Mouse (Mus musculus) activated CD4-positive, CD25-positive, alpha-beta regulatory T cell, adult 9 weeks (primary cell): ENCODE measurements around the gene Ikzf2. TPM values are rescaled to one million over a fixed set of nuclear protein-coding genes. Genes with fewer than 3 reads are reported as not detected.

Source experiments
- polyA plus RNA-seq: library from polyadenylated mRNA; unstranded; fragments of 100-300 nt; shearing (Covaris generic); gene quantifications from one replicate; pipeline ENCODE4 v1.2.1, GENCODE M21; 2017

Ikzf2 gene
- 480 TPM for polyA plus RNA-seq

GRCm38 (mm10) chr1:69687076-69687991 lies at the start of gene Ikzf2:
Ikzf2 (minus strand) TSS chr1:69687245.

Other genes starting within 250 kb of the Ikzf2 start
- gene Spag16, start 139.7 kb upstream of the Ikzf2 start, polyA plus RNA-seq = 0.71 TPM